Mouse (Mus musculus) CD4-positive, CD25-positive, alpha-beta regulatory T cell, adult 9 weeks (primary cell): Measurements from ENCODE around the gene Hand1. TPM values are rescaled to one million over a fixed set of nuclear protein-coding genes. Genes with fewer than 3 reads are reported as not detected.

Experiments
- polyA plus RNA-seq: library from polyadenylated mRNA; unstranded; fragments of 100-300 nt; shearing (Covaris generic); gene quantifications from one replicate; pipeline ENCODE4 v1.2.1, GENCODE M21; 2017

The Hand1 gene
- not detected for polyA plus RNA-seq

DNA sequence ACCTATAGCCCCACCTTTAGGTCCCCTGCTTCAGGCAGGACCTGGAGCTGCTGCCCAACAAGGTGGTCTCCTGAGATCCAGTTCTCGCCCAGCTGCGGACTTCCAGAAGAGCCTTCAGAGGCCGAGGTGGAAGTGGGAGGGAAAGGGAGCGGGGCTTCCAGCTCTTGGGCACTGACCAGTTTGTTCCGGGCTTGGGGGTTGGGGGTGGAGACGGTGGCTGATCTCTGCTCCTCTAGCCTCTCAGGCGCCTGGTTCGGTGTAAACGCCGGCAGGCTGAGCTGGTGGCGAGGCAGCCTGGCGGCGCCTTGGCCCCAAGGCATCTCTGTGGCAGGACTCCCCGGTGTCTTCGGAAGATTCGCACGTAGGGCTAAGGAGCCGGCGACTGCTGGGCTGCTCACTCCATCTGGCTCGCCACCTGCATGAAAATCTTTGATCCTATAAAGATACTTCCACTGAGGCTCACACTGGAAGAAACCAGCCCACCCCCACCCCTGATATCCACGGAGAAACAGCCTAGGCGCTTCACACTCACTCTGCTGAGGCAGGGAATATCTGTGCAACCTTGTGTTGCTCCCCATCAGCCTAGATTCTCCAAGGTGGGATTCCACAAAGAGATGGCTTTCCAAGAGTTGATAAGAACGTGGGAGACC is at the start of gene Hand1:
Hand1 (minus strand) TSS at position 267 of the 650 bp plus-strand sequence.

DNA sequence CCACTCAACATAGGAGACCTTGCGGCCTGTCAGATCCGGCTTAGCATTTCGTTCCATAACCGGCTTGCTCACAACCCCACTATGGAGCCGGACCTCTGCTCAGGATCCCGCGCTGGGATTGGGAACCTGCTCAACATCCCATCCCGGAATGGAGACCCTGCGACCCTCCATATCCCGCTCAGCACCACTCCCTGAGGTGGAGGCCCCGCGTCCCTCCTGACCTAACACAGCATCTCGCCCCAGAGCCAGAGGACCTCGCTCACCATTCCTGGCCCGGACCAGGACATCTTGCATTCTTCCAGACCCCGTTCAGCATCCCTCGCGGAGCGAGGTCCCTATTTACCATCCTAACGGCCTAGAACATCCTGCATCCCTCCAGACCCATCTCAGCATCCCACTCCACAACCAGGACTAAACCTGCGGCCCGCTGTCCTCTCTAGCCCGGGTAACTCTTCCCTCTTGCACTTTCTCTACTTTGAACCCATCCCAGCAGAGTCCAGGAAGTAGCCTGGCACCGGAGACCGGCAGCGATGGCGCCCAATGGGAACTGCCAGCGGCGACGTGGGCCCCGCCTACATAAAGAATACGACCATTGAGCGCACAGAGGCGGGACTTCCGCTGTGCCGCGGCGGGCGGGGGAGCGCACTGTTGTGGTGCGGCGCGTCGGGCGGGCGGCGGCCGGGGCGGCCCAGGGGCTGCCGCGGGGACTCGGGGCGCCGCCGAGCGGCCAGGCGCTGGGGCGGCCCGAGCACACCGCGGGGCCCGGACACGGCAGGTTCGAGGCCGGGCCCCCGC is 31.4 kb downstream of the Hand1 start, which contains the start of gene Sap30l:
Sap30l (plus strand) TSS at position 667 of the 795 bp plus-strand sequence.

Other genes starting within 250 kb of the Hand1 start
- gene Galnt10, start 187.4 kb downstream of the Hand1 start, polyA plus RNA-seq = 9.6 TPM
- 4.4 TPM for gene Sap30l, start 31.2 kb downstream of the Hand1 start, polyA plus RNA-seq
- 16.3 TPM for gene Larp1, start 176.2 kb upstream of the Hand1 start, polyA plus RNA-seq